26 mouse cellular contexts compared by ENCODE assay signal in genomic region chr1:175673563-175674325, GRCm38 (mm10). TPM values are rescaled to one million over a fixed set of nuclear protein-coding genes. Genes with fewer than 3 reads are reported as not detected.
DNase-seq lines count a peak whose midpoint lies in the region; ATAC-seq lines count a peak whose summit lies in the region.
"Had no signal": no experiment of that assay in that cellular context is flagged by ENCODE, and none has a peak within 500 bp of the region (broad histone marks: within the 10 kb centered on the region; RNA-seq: fewer than 3 reads in every experiment).

No protein-coding gene starts in this region.

- H3K9me3 ChIP-seq in heart, embryonic 10.5 days, result no peaks in the 10 kb centered on the region
- no peaks in the 10 kb centered on the region for H3K9me3 ChIP-seq in forebrain, embryonic 13.5 days (replicated peaks)
- H3K9me3 ChIP-seq: embryonic facial prominence, embryonic 10.5 days; embryonic facial prominence, embryonic 12.5 days; G1E had no signal

- no peak overlapping the region for H3K27ac ChIP-seq in heart, embryonic 10.5 days
- H3K27ac ChIP-seq in forebrain, embryonic 13.5 days, result no peak overlapping the region
- H3K27ac ChIP-seq: embryonic facial prominence, embryonic 10.5 days; embryonic facial prominence, embryonic 12.5 days had no signal

- H3K4me1 ChIP-seq in heart, embryonic 10.5 days, result no peaks in the 10 kb centered on the region
- 0 out of 2 replicates have a peak, but pooled peaks cover 3% of the 10 kb centered on the region for H3K4me1 ChIP-seq in forebrain, embryonic 13.5 days
- H3K4me1 ChIP-seq: embryonic facial prominence, embryonic 10.5 days; embryonic facial prominence, embryonic 12.5 days had no signal

- no peak overlapping the region for H3K4me2 ChIP-seq in forebrain, embryonic 13.5 days
- H3K4me2 ChIP-seq: embryonic facial prominence, embryonic 12.5 days had no signal

- no peak overlapping the region for H3K4me3 ChIP-seq in heart, embryonic 10.5 days
- no peak overlapping the region for H3K4me3 ChIP-seq in forebrain, embryonic 13.5 days
- H3K4me3 ChIP-seq: embryonic facial prominence, embryonic 10.5 days; embryonic facial prominence, embryonic 12.5 days had no signal

- ATAC-seq in forebrain, embryonic 13.5 days, result no peak
- ATAC-seq: activated CD4-positive, CD25-positive, alpha-beta regulatory T cell, adult 4 months; CD4-positive, CD25-positive, alpha-beta regulatory T cell, adult 4 months; forebrain, embryonic 14.5 days; forebrain, embryonic 16.5 days; Patski had no signal

- DNase-seq in heart, embryonic 10.5 days (ENCODE audit: low spot score), result peak; percentile 51
- no peak for DNase-seq in heart, adult 18-20 months
- DNase-seq in A20 (ENCODE audit: low read depth, low spot score), result peak; percentile 19
- peak; percentile 52 for DNase-seq in adipocyte (ENCODE audit: low spot score)
- DNase-seq in thymus, adult 18-20 months, result no peak
- DNase-seq in adrenal gland, postnatal 4 days (ENCODE audit: low spot score in 2 of 2), result no peak
- DNase-seq: adrenal gland, adult 2 months; adrenal gland, postnatal 10 days; adrenal gland, postnatal 25 days; cerebellum, adult 11-12 months; cerebellum, adult 2 months; cerebellum, adult 9-10 months; cerebellum, postnatal 10 days; cerebellum, postnatal 25 days had no signal

- no peaks in the 10 kb centered on the region for H3K27me3 ChIP-seq in heart, embryonic 10.5 days (ENCODE audit: insufficient read depth, poor library complexity, severe bottlenecking)
- H3K27me3 ChIP-seq in forebrain, embryonic 13.5 days, result no peaks in the 10 kb centered on the region
- H3K27me3 ChIP-seq: CH12.LX; embryonic facial prominence, embryonic 12.5 days; Patski had no signal

- H3K36me3 ChIP-seq in heart, embryonic 10.5 days, result no peaks in the 10 kb centered on the region
- no peaks in the 10 kb centered on the region for H3K36me3 ChIP-seq in forebrain, embryonic 13.5 days (ENCODE audit: poor library complexity, severe bottlenecking)
- H3K36me3 ChIP-seq: embryonic facial prominence, embryonic 10.5 days; embryonic facial prominence, embryonic 12.5 days; G1E had no signal

- 81% methylated on average over 7 of the region's 7 CpGs for WGBS in heart, embryonic 10.5 days
- 84% methylated on average over 7 of the region's 7 CpGs for WGBS in forebrain, embryonic 13.5 days

- H3K9ac ChIP-seq in forebrain, embryonic 13.5 days, result no peak overlapping the region
- H3K9ac ChIP-seq: embryonic facial prominence, embryonic 12.5 days had no signal

RNA-seq across cellular contexts. Expression of gene Opn3, which starts 18.8 kb away (rescaled TPM):
- 10.8 and 13.7 TPM in 2 replicates for polyA plus RNA-seq in heart, embryonic 10.5 days (2016; fragmentation: Nextera tagmentation; extraction: Ambion mirVana)
- 1 to 10 TPM; 4.2 TPM for total RNA-seq in heart, adult 18-20 months (2021)
- 1 to 10 TPM; 6.3 to 7.9 TPM for total RNA-seq in adrenal gland, postnatal 4 days (2021)
- 4.8 and 5.6 TPM in 2 replicates for polyA plus RNA-seq in forebrain, embryonic 13.5 days (2015; fragmentation: Nextera tagmentation; extraction: Ambion mirVana)
- polyA plus RNA-seq: activated CD4-positive, CD25-positive, alpha-beta regulatory T cell, adult 4 months; CD4-positive, CD25-positive, alpha-beta regulatory T cell, adult 4 months had no signal

RNA-seq across cellular contexts. Expression of gene Chml, which starts 19.0 kb away (rescaled TPM):
- 4.3 and 6.2 TPM in 2 replicates for polyA plus RNA-seq in heart, embryonic 10.5 days (2016; fragmentation: Nextera tagmentation; extraction: Ambion mirVana)
- total RNA-seq in heart, adult 18-20 months (2021), result 10 to 100 TPM in 1 of 2 experiments, 1 to 10 TPM in 1; 7.2 to 12.5 TPM
- 10 to 100 TPM in 1 of 2 experiments, 1 to 10 TPM in 1; 8.0 to 10.1 TPM for total RNA-seq in adrenal gland, postnatal 4 days (2021)
- 2.5 and 2.6 TPM in 2 replicates for polyA plus RNA-seq in forebrain, embryonic 13.5 days (2015; fragmentation: Nextera tagmentation; extraction: Ambion mirVana)

RNA-seq across cellular contexts. Expression of gene Wdr64, which starts 24.6 kb away (rescaled TPM):
- not detected in 2 replicates for polyA plus RNA-seq in heart, embryonic 10.5 days (2016; fragmentation: Nextera tagmentation; extraction: Ambion mirVana)
- total RNA-seq in heart, adult 18-20 months (2021), result not detected
- total RNA-seq in adrenal gland, postnatal 4 days (2021), result not detected
- not detected in 2 replicates for polyA plus RNA-seq in forebrain, embryonic 13.5 days (2015; fragmentation: Nextera tagmentation; extraction: Ambion mirVana)
- total RNA-seq: adrenal gland, adult 2 months; adrenal gland, postnatal 10 days; adrenal gland, postnatal 25 days; CH12.LX had no signal
- polyA plus RNA-seq: activated CD4-positive, CD25-positive, alpha-beta regulatory T cell, adult 4 months; adrenal gland, adult 2 months; CD4-positive, CD25-positive, alpha-beta regulatory T cell, adult 4 months; cerebellum, adult 2 months; embryonic facial prominence, embryonic 10.5 days; embryonic facial prominence, embryonic 12.5 days; embryonic facial prominence, embryonic 14.5 days; forebrain, embryonic 11.5 days; forebrain, embryonic 14.5 days; forebrain, embryonic 16.5 days; G1E; Patski had no signal

RNA-seq across cellular contexts. Expression of gene Fh1, which starts 48.3 kb away (rescaled TPM):
- 177 and 220 TPM in 2 replicates for polyA plus RNA-seq in heart, embryonic 10.5 days (2016; fragmentation: Nextera tagmentation; extraction: Ambion mirVana)
- 100 to 1,000 TPM; 574 to 599 TPM for total RNA-seq in heart, adult 18-20 months (2021)
- total RNA-seq in adrenal gland, postnatal 4 days (2021), result 100 to 1,000 TPM; 159 to 176 TPM
- polyA plus RNA-seq in forebrain, embryonic 13.5 days (2015; fragmentation: Nextera tagmentation; extraction: Ambion mirVana), result 76.2 and 78.8 TPM in 2 replicates

RNA-seq across cellular contexts. Expression of gene Kmo, which starts 53.6 kb away (rescaled TPM):
- 0.10 and 0.11 TPM in 2 replicates for polyA plus RNA-seq in heart, embryonic 10.5 days (2016; fragmentation: Nextera tagmentation; extraction: Ambion mirVana)
- under 1 TPM; 0.51 to 0.62 TPM for total RNA-seq in heart, adult 18-20 months (2021)
- 1 to 10 TPM in 1 of 2 experiments, under 1 TPM in 1; 0.84 to 4.2 TPM for total RNA-seq in adrenal gland, postnatal 4 days (2021)
- 0.30 TPM in 1 of 2 replicates, not detected in the other for polyA plus RNA-seq in forebrain, embryonic 13.5 days (2015; fragmentation: Nextera tagmentation; extraction: Ambion mirVana)
- total RNA-seq: G1E had no signal
- polyA plus RNA-seq: embryonic facial prominence, embryonic 10.5 days; forebrain, embryonic 14.5 days; forebrain, embryonic 16.5 days; G1E had no signal

Comparison
In these comparisons a context has a peak if more than half of its experiments do, and no peak if none do; other contexts are left out.
1. DNase-seq: peak in heart, embryonic 10.5 days (single experiment), A20 (single experiment) and adipocyte (single experiment); none in heart, adult 18-20 months (0 of 2), thymus, adult 18-20 months (0 of 2) and adrenal gland, postnatal 4 days (0 of 2).